In the genomic region with DNA sequence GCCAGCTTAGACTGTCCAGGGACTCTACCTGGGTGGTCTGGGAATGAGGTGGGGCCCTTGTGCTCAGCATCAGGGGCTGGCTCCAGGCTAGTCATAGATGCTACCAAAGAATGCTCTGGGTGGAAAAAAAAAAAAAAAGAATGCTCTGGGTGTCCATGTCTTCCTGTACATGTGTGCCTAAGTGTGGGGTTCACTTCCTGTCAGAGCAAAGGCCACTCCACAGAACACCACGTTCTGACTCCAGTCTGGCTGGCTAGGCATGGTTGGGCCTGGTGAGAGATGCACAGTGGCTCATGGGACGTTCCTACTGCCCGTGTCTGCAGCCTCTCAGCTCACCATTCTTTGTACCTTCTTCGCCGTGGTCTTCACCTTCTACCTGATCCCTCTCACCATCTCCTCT, we compare ENCODE assay signal across 12 mouse cellular contexts. TPM values are rescaled to one million over a fixed set of nuclear protein-coding genes. Genes with fewer than 3 reads are reported as not detected.
DNase-seq lines count a peak whose midpoint lies in the region; ATAC-seq and TF ChIP-seq lines count a peak whose summit lies in the region.
"Had no signal": no experiment of that assay in that cellular context is flagged by ENCODE, and none has a peak within 500 bp of the region (broad histone marks: within the 10 kb centered on the region; RNA-seq: fewer than 3 reads in every experiment).

No protein-coding gene starts in this region.

- no peak for TF ChIP-seq CTCF in thymus, adult 2 months (IDR thresholded peaks at IDR 0.05; ENCODE audit: borderline replicate concordance, control insufficient read depth, extremely low read depth, insufficient read depth, low read length, poor library complexity)
- no peak for TF ChIP-seq CTCF in kidney, adult 2 months (conservative IDR thresholded peaks at IDR 0.05; ENCODE audit: insufficient read depth, insufficient read length, low read depth, low read length)
- no peak for TF ChIP-seq CTCF in intestine, postnatal 0 days (IDR thresholded peaks at IDR 0.05; ENCODE audit: low read depth)

- H3K4me3 ChIP-seq in thymus, adult 2 months (ENCODE audit: control insufficient read depth, insufficient read depth, low read length): no peak overlapping the region; the same call in 1 of the 2 replicates
- H3K4me3 ChIP-seq in forebrain, embryonic 14.5 days (ENCODE audit: low read depth, low read length): no peak overlapping the region
- H3K4me3 ChIP-seq in hindbrain, embryonic 15.5 days: no peak overlapping the region
- no peak overlapping the region for H3K4me3 ChIP-seq in kidney, adult 2 months (ENCODE audit: insufficient read depth, low read depth, low read length)
- H3K4me3 ChIP-seq in intestine, postnatal 0 days (ENCODE audit: low read depth, low read length): no peak overlapping the region

- H3K27me3 ChIP-seq in thymus, adult 2 months (ENCODE audit: control insufficient read depth, insufficient read depth, low read length): no peaks in the 10 kb centered on the region
- H3K27me3 ChIP-seq in forebrain, embryonic 14.5 days (replicated peaks; ENCODE audit: control insufficient read depth, insufficient read depth, low read length): no peaks in the 10 kb centered on the region
- H3K27me3 ChIP-seq in hindbrain, embryonic 15.5 days: no peaks in the 10 kb centered on the region
- H3K27me3 ChIP-seq in kidney, adult 2 months (replicated peaks; ENCODE audit: control insufficient read depth, insufficient read depth, low read length): no peaks in the 10 kb centered on the region
- H3K27me3 ChIP-seq in intestine, postnatal 0 days (replicated peaks; ENCODE audit: control insufficient read depth, insufficient read depth, low read length): no peaks in the 10 kb centered on the region
- H3K27me3 ChIP-seq: Patski had no signal

- H3K4me2 ChIP-seq in forebrain, embryonic 14.5 days (ENCODE audit: low read length): no peak overlapping the region
- no peak overlapping the region for H3K4me2 ChIP-seq in hindbrain, embryonic 15.5 days
- no peak overlapping the region for H3K4me2 ChIP-seq in intestine, postnatal 0 days (replicated peaks; ENCODE audit: low read depth)

- DNase-seq in thymus, adult 2 months: no peak
- DNase-seq in thymus, postnatal 4 days: no peak
- DNase-seq in forebrain, embryonic 14.5 days (ENCODE audit: low spot score): no peak
- DNase-seq in c-Kit-positive CD71-positive TER-119-positive erythroid progenitor cells, embryonic 14.5 days (ENCODE audit: low spot score): no peak
- no peak for DNase-seq in kidney, adult 2 months
- DNase-seq: cerebellum, adult 18-20 months; heart, adult 18-20 months; heart, postnatal 36 days; right cerebral cortex, postnatal 25 days had no signal

- peaks cover 14% of the 10 kb centered on the region for H3K4me1 ChIP-seq in thymus, adult 2 months (replicated peaks; ENCODE audit: control insufficient read depth, insufficient read depth, low read length)
- 0 out of 2 replicates have a peak, but pooled peaks cover 2% of the 10 kb centered on the region for H3K4me1 ChIP-seq in forebrain, embryonic 14.5 days (ENCODE audit: control insufficient read depth, insufficient read depth, low read length)
- H3K4me1 ChIP-seq in hindbrain, embryonic 15.5 days (replicated peaks): peaks cover 23% of the 10 kb centered on the region
- H3K4me1 ChIP-seq in kidney, adult 2 months (ENCODE audit: control insufficient read depth, insufficient read depth, low read length): no peaks in the 10 kb centered on the region
- H3K4me1 ChIP-seq in intestine, postnatal 0 days (replicated peaks; ENCODE audit: control insufficient read depth, insufficient read depth, low read length): no peaks in the 10 kb centered on the region

- H3K9me3 ChIP-seq in forebrain, embryonic 14.5 days (replicated peaks; ENCODE audit: control insufficient read depth, low read length): no peaks in the 10 kb centered on the region
- no peaks in the 10 kb centered on the region for H3K9me3 ChIP-seq in hindbrain, embryonic 15.5 days
- no peaks in the 10 kb centered on the region for H3K9me3 ChIP-seq in intestine, postnatal 0 days (ENCODE audit: control insufficient read depth)

- no peaks in the 10 kb centered on the region for H3K36me3 ChIP-seq in thymus, adult 2 months (ENCODE audit: control insufficient read depth, insufficient read depth, low read length)
- peaks cover 3% of the 10 kb centered on the region; the same call in 1 of the 2 replicates for H3K36me3 ChIP-seq in forebrain, embryonic 14.5 days (ENCODE audit: control insufficient read depth, insufficient read depth, low read length)
- 0 out of 2 replicates have a peak, but pooled peaks cover 3% of the 10 kb centered on the region for H3K36me3 ChIP-seq in hindbrain, embryonic 15.5 days
- no peaks in the 10 kb centered on the region for H3K36me3 ChIP-seq in kidney, adult 2 months (ENCODE audit: control insufficient read depth, insufficient read depth, low read length)
- peaks cover 8% of the 10 kb centered on the region for H3K36me3 ChIP-seq in intestine, postnatal 0 days (ENCODE audit: control insufficient read depth, insufficient read depth)

- H3K9ac ChIP-seq in forebrain, embryonic 14.5 days (ENCODE audit: low read length): no peak overlapping the region
- no peak overlapping the region for H3K9ac ChIP-seq in hindbrain, embryonic 15.5 days
- H3K9ac ChIP-seq in intestine, postnatal 0 days (ENCODE audit: low read depth, low read length): no peak overlapping the region

- 24% methylated on average over 5 of the region's 5 CpGs for WGBS in thymus, adult 2 months
- WGBS in forebrain, embryonic 14.5 days: 77% methylated on average over 5 of the region's 5 CpGs
- WGBS in hindbrain, embryonic 15.5 days: 80% methylated on average over 5 of the region's 5 CpGs
- WGBS in kidney, adult 2 months: 73% methylated on average over 5 of the region's 5 CpGs
- WGBS in intestine, postnatal 0 days: 68% methylated on average over 5 of the region's 5 CpGs

- TF ChIP-seq POLR2A in thymus, adult 2 months (IDR thresholded peaks at IDR 0.05; ENCODE audit: control insufficient read depth, extremely low read depth, insufficient read depth, low read length, poor library complexity): no peak
- TF ChIP-seq POLR2A in kidney, adult 2 months (IDR thresholded peaks at IDR 0.05; ENCODE audit: low read depth, low read length): no peak

- peak overlapping the region; percentile 19; the same call in 1 of the 2 replicates for H3K27ac ChIP-seq in thymus, adult 2 months (ENCODE audit: control insufficient read depth, insufficient read depth, low read length)
- peak overlapping the region; percentile 68; the same call in 1 of the 2 replicates for H3K27ac ChIP-seq in forebrain, embryonic 14.5 days (ENCODE audit: low read depth, low read length)
- H3K27ac ChIP-seq in hindbrain, embryonic 15.5 days (replicated peaks): peak overlapping the region; percentile 60; the same call in 1 of the 2 replicates
- H3K27ac ChIP-seq in kidney, adult 2 months (ENCODE audit: insufficient read depth, low read depth, low read length): no peak overlapping the region
- H3K27ac ChIP-seq in intestine, postnatal 0 days (ENCODE audit: low read depth, low read length): no peak overlapping the region

- no peak for ATAC-seq in forebrain, embryonic 14.5 days
- no peak for ATAC-seq in hindbrain, embryonic 15.5 days (ENCODE audit: low FRiP score, low read depth)
- no peak for ATAC-seq in intestine, postnatal 0 days
- ATAC-seq: Patski had no signal

RNA-seq across cellular contexts. Expression of gene Klhl35, which starts 17.2 kb away (rescaled TPM):
- polyA plus RNA-seq in thymus, adult 2 months (2012; rRNA removed): 1.0 and 1.5 TPM in 2 replicates
- polyA plus RNA-seq in forebrain, embryonic 14.5 days (2014; fragmentation: Nextera tagmentation; extraction: Ambion mirVana): 3.8 and 4.5 TPM in 2 replicates
- polyA plus RNA-seq in hindbrain, embryonic 15.5 days (2015; fragmentation: Nextera tagmentation; extraction: Ambion mirVana): 5.0 and 7.3 TPM in 2 replicates
- 0.16 and 0.23 TPM in 2 replicates for polyA plus RNA-seq in kidney, adult 2 months (2012; rRNA removed)
- polyA plus RNA-seq in intestine, postnatal 0 days (2015; fragmentation: Nextera tagmentation; extraction: Ambion mirVana): 0.76 and 1.1 TPM in 2 replicates

RNA-seq across cellular contexts. Expression of gene Rps3, which starts 34.9 kb away (rescaled TPM):
- 483 and 566 TPM in 2 replicates for polyA plus RNA-seq in thymus, adult 2 months (2012; rRNA removed)
- 577 and 687 TPM in 2 replicates for polyA plus RNA-seq in forebrain, embryonic 14.5 days (2014; fragmentation: Nextera tagmentation; extraction: Ambion mirVana)
- 401 and 427 TPM in 2 replicates for polyA plus RNA-seq in hindbrain, embryonic 15.5 days (2015; fragmentation: Nextera tagmentation; extraction: Ambion mirVana)
- 240 and 386 TPM in 2 replicates for polyA plus RNA-seq in kidney, adult 2 months (2012; rRNA removed)
- polyA plus RNA-seq in intestine, postnatal 0 days (2015; fragmentation: Nextera tagmentation; extraction: Ambion mirVana): 531 and 541 TPM in 2 replicates

Comparison
In these comparisons a context has a peak if more than half of its experiments do, and no peak if none do; other contexts are left out.
1. H3K27ac ChIP-seq: peak in thymus, adult 2 months (single experiment), forebrain, embryonic 14.5 days (single experiment) and hindbrain, embryonic 15.5 days (single experiment); none in kidney, adult 2 months (single experiment) and intestine, postnatal 0 days (single experiment).